Mouse (Mus musculus) urinary bladder, postnatal 14 days (tissue): ENCODE data around the gene Trp53bp1.

Source experiments
- DNase-seq: peaks from one replicate; pipeline ENCODE4 v3.0.0; 2021; ENCODE audit warnings: low spot score

The Trp53bp1 gene

GRCm38 (mm10) chr2:121271236-121271927, at the start of gene Trp53bp1:
TSS of gene Trp53bp1 (minus strand) at chr2:121271407.
- peak; percentile 95 for DNase-seq

- no peak for DNase-seq
Observed at GRCm38 (mm10) chr2:121316278-121316677, 45.1 kb upstream of the Trp53bp1 start.

- DNase-seq = no peak
Observed at GRCm38 (mm10) chr2:121308997-121309416, 37.8 kb upstream of the Trp53bp1 start.

GRCm38 (mm10) chr2:121300036-121300435, 28.8 kb upstream of the Trp53bp1 start:
- no peak for DNase-seq

- DNase-seq = no peak
Observed at GRCm38 (mm10) chr2:121299471-121299870, 28.3 kb upstream of the Trp53bp1 start.

GRCm38 (mm10) chr2:121298131-121298530, 26.9 kb upstream of the Trp53bp1 start:
- no peak for DNase-seq

- no peak for DNase-seq
Observed at GRCm38 (mm10) chr2:121297701-121298100, 26.5 kb upstream of the Trp53bp1 start.

GRCm38 (mm10) chr2:121296754-121297231, 25.6 kb upstream of the Trp53bp1 start:
- no peak for DNase-seq

- DNase-seq = no peak
Observed at GRCm38 (mm10) chr2:121295608-121296571, 24.7 kb upstream of the Trp53bp1 start.

- DNase-seq = peak; percentile 54
Observed at GRCm38 (mm10) chr2:121294753-121295607, 23.8 kb upstream of the Trp53bp1 start.

GRCm38 (mm10) chr2:121294182-121294581, 23.0 kb upstream of the Trp53bp1 start:
- DNase-seq = peak; percentile 49

GRCm38 (mm10) chr2:121292316-121293013, 21.3 kb upstream of the Trp53bp1 start:
- DNase-seq = no peak

- no peak for DNase-seq
Observed at GRCm38 (mm10) chr2:121289730-121290540, 18.7 kb upstream of the Trp53bp1 start.

- DNase-seq = peak; percentile 88
Observed at GRCm38 (mm10) chr2:121288901-121289729, 17.9 kb upstream of the Trp53bp1 start, which contains the start of gene Map1a. TSS of gene Map1a (plus strand) at chr2:121289600.

GRCm38 (mm10) chr2:121287850-121288249, 16.6 kb upstream of the Trp53bp1 start:
- DNase-seq = no peak

GRCm38 (mm10) chr2:121271928-121272516, 815 bp upstream of the Trp53bp1 start:
- DNase-seq = no peak

- no peak for DNase-seq
Observed at GRCm38 (mm10) chr2:121270521-121271235, 529 bp downstream of the Trp53bp1 start.

GRCm38 (mm10) chr2:121268446-121268845, 2.8 kb downstream of the Trp53bp1 start:
- DNase-seq = peak; percentile 15
